Mouse (Mus musculus) liver, embryonic 14.5 days (tissue): ENCODE data around the gene Sdccag8.

Experiments used
- CTCF ChIP-seq: IDR thresholded peaks from 2 replicates; pipeline ENCODE4 v1.5.1; 2016; ENCODE audit warnings: antibody characterized with exemption, low read depth, control low read depth
- EP300 ChIP-seq: IDR thresholded peaks from 2 replicates; pipeline ENCODE4 v1.6.1; 2016; ENCODE audit warnings: antibody characterized with exemption, low read depth

DNA sequence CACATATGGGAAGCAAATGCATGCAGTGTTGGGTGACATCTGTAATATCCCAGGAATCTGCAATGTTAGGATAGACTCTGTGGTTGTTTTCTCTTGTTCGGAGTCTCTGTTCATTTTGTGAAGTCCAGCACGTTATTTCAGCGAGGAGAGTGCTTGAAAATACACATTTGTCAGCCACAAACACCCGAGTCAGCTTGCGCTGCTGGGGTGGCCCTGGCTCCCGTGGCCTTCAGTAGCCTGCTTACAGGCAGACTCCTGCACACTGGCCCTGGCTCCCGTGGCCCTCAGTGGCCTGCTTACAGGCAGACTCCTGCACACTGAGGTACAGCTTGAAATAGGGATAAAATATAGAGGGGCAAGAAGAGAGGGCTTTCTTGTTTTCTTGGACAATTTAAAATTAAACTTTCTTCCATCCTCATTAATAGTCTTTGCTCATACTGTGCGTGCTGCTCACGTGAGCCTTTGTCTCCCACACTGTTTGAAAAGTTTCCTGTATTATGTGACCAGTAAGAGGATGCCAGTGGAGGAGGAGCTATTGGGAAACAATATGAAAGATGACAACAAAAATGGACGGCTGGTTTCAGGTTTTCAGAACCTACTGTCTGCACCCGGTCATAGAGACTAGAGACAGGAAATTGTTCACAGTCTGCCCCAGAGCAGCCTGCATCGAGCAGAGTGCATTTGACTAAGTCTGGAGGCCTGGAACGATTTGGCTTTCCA, 119.7 kb downstream of the Sdccag8 start:
- no peak for TF ChIP-seq CTCF
- no peak for TF ChIP-seq EP300
